Mouse (Mus musculus) adrenal gland, adult 18-20 months (tissue): ENCODE results near the gene Klf9. TPM values are rescaled to one million over a fixed set of nuclear protein-coding genes. Genes with fewer than 3 reads are reported as not detected.

Source experiments
- DNase-seq, 2 experiments: peaks; one replicate each; pipeline ENCODE4 v3.0.0; 2021 to 2022; ENCODE audit warnings: low spot score in 2 of 2
- microRNA-seq, 2 experiments: library from miRNA; unstranded; fragments of <30 nt; microRNA quantifications; one replicate each; pipeline ENCODE4 v1.2.0; 2021; ENCODE audit warnings: borderline number of aligned reads in 2 of 2
- total RNA-seq, 2 experiments: library from RNA; stranded (reverse); gene quantifications; 1 replicate in 1 of 2; 2 replicates in 1 of 2; pipeline ENCODE4 v1.2.3; 2021

The Klf9 gene
- total RNA-seq, 2 experiments from 2014 or later = 63.4 to 82.4 TPM

GRCm38 (mm10) chr19:23214326-23214725, 73.3 kb downstream of the Klf9 start:
- no peak for DNase-seq

Small RNAs within 50 kb of the gene (microRNA-seq; reads per million reads assigned to microRNA genes)
- gene Mir1192 = 0 reads per million in 2 experiments

Other genes with a start within 250 kb of the Klf9 start
- gene Smc5, start 132.7 kb downstream of the Klf9 start, total RNA-seq = 10 to 100 TPM; 20.8 to 22.1 TPM